Mouse (Mus musculus) heart, adult 2 months (tissue): ENCODE measurements around the gene Prrc2a. TPM values are rescaled to one million over a fixed set of nuclear protein-coding genes. Genes with fewer than 3 reads are reported as not detected.
A peak's percentile ranks its signal among the peaks of the same experiment; 100 is the strongest.

Experiments used
- DNase-seq, 2 experiments: peaks; one replicate each; pipeline ENCODE4 v3.0.0; 2021
- H3K27ac ChIP-seq: fragments of 200-600 bp; 2 replicates; pipeline ENCODE4 v1.8.1; 2022
- H3K27me3 ChIP-seq: fragments of 200-500 bp; 2 replicates; pipeline ENCODE4 v1.6.1; 2012; ENCODE audit warnings: mild to moderate bottlenecking, low read length, inconsistent platforms, mixed read lengths; ENCODE audit not compliant: control insufficient read depth, insufficient read depth
- H3K36me3 ChIP-seq: fragments of 200-500 bp; 2 replicates; pipeline ENCODE4 v1.6.1; 2012; ENCODE audit warnings: low read length, inconsistent platforms; ENCODE audit not compliant: control insufficient read depth, insufficient read depth
- H3K4me1 ChIP-seq: fragments of 200-500 bp; 2 replicates; pipeline ENCODE4 v1.6.1; 2011; ENCODE audit warnings: low read length; ENCODE audit not compliant: control insufficient read depth, insufficient read depth
- H3K4me3 ChIP-seq: fragments of 200-600 bp; 2 replicates; pipeline ENCODE4 v1.8.1; 2022
- H3K79me2 ChIP-seq: fragments of 200-500 bp; replicated peaks from 2 replicates; pipeline ENCODE4 v1.6.1; 2012; ENCODE audit warnings: mild to moderate bottlenecking, inconsistent platforms, low read length, moderate library complexity, mixed read lengths; ENCODE audit not compliant: control insufficient read depth, insufficient read depth
- H3K9ac ChIP-seq: fragments of 200-500 bp; 2 replicates; pipeline ENCODE4 v1.6.1; 2012; ENCODE audit warnings: low read depth, mild to moderate bottlenecking, control low read depth, inconsistent platforms, low read length, mixed read lengths
- CTCF ChIP-seq: fragments of 200-600 bp; IDR thresholded peaks from 2 replicates; pipeline ENCODE4 v1.8.1; 2022; ENCODE audit warnings: antibody characterized with exemption, mild to moderate bottlenecking, moderate library complexity
- EP300 ChIP-seq: fragments of 200-500 bp; IDR thresholded peaks from 2 replicates; pipeline ENCODE4 v1.6.1; 2011; ENCODE audit warnings: low read depth, low read length, control low read depth; ENCODE audit not compliant: insufficient read depth
- POLR2A ChIP-seq: fragments of 200-500 bp; IDR thresholded peaks from 2 replicates; pipeline ENCODE4 v1.6.1; 2011; ENCODE audit warnings: mild to moderate bottlenecking, low read depth, low read length, control low read depth; ENCODE audit not compliant: insufficient read depth
- WGBS: fragments of 180-500 bp; shearing (Covaris S2); methylation state at CpG from one replicate; pipeline ENCODE4 v1.1.7; 2018; 5-methylcytosine and 5-hydroxymethylcytosine counted together
- intact Hi-C: fragments of 180-260 bp; cut with DNase I; formaldehyde crosslinking; loops from one replicate; pipeline ENCODE4 v1.15.1; 2025
- polyA plus RNA-seq: library from polyadenylated mRNA; depleted of rRNA; stranded (reverse); fragments of >200 nt; gene quantifications from 2 replicates; pipeline ENCODE4 v1.2.3, GENCODE M21; 2012
- total RNA-seq, 2 experiments: library from RNA; stranded (reverse); gene quantifications; 2 replicates each; pipeline ENCODE4 v1.2.3; 2021

Prrc2a gene
- total and polyA plus RNA-seq, 3 experiments, result 132 to 197 (median 139) TPM

DNA sequence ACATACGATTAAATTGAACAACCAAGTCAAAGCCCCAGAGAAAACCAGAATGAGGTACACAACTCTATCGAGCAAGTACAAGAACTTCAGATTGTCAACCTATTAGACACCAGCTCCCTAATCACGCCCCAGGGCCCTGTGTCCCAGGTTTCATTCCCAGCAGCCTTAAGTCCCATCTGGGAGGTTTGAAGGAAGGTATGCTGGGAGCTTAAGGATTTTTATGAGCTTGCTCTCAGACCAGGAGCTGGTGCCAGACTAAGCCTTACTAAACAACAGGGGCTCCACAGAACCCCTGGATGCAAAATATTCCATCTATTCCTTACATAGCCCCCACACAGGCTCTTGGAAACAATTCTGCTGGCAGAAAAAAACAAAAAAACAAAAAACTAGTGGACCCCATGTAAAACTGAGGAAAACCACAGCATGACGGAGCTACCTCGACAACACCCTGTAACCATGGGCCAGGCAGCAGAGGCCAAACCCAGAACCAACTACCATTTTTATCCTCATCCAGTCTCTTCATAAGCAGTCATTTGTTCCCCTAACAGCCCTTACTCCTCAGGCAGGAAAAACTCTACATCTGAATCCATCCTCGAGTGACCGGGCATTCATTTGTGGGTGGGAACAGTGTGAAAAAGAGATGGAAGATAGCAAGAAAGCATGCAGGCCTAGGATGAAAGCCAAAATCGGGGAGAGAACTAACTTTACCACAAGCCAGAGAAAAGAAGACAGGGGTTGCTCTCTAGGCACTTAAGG is 1.2 kb downstream of the Prrc2a start:
- DNase-seq, result no peak
- WGBS, result 3% methylated on average over 8 of the region's 8 CpGs
- intact Hi-C loops, result loop anchor here (2.0 to 5.0 kb wide), 2 partner anchors 27 to 36 kb away; partner anchors contain the start of gene D17H6S53E

DNA sequence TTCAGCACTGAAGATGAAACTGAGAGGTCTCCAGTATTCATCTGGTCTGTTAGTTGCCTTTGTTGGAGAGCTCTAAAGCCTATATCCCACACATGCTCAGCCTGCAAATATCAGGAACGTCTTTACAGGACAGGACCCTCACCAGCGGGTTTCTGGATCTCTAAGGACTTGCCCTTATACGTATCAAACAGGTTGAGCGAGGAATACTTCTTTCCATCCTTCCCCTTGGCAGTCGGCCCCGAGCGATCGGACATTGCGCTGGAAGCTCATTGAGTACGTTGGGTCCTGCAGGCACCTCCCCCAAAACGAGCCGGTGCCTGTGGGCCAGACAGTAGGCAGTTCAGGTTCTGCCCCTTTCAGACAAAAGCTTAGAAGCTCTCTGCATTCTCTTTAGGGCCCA is 2.0 kb downstream of the Prrc2a start:
- Histone ChIP-seq H3K36me3 (peaks cover 18% of the 10 kb centered on the region), H3K4me1 (peaks cover 14% of the 10 kb centered on the region), H3K9ac (peak overlapping the region; percentile 51), H3K79me2 (peaks cover 9% of the 10 kb centered on the region; the same call in 1 of the 2 replicates), H3K4me3 (peak overlapping the region; percentile 91), H3K27ac (0 out of 2 replicates have a peak overlapping the region, but pooled peaks have one; percentile 0), H3K27me3 (no peaks in the 10 kb centered on the region)
- peak in 1 of 2 experiments; percentile 61 for DNase-seq
- 4% methylated on average over 12 of the region's 12 CpGs for WGBS
- no peak for TF ChIP-seq CTCF
- no peak for TF ChIP-seq EP300
- no peak for TF ChIP-seq POLR2A
- intact Hi-C loops, result loop anchor here (2.0 to 5.0 kb wide), 2 partner anchors 26 to 35 kb away; partner anchors contain the start of gene D17H6S53E

More for the DNA sequence above, 1.2 kb downstream of the Prrc2a start:
- Histone ChIP-seq H3K79me2 (peaks cover 9% of the 10 kb centered on the region; the same call in 1 of the 2 replicates), H3K27me3 (no peaks in the 10 kb centered on the region), H3K4me1 (peaks cover 14% of the 10 kb centered on the region), H3K36me3 (peaks cover 18% of the 10 kb centered on the region), H3K27ac (peak overlapping the region; percentile 96), H3K4me3 (peak overlapping the region; percentile 91), H3K9ac (peak overlapping the region; percentile 98)
- TF ChIP-seq EP300 (no peak), CTCF (no peak), POLR2A (no peak)

DNA sequence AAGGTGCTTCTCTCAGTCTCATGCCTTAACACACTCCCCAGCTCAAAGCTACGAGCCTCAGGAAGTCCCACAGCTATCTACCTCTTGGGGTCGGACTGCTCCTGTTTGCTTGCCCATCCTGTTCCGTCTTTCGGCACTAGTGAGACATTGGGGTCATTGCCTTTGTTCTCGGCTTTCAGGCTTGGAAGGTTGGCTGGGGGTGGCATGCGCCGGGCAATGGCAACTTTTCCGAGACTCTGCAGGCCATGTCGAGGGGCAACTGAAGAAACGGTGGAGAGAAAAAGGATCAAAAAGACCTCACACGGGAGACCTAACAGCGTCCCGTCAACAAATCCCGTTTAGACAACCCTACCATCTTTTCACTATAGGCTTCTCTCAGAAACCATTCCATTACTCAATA is 2.6 kb downstream of the Prrc2a start:
- intact Hi-C loops, result loop anchor here (2.0 to 5.0 kb wide), 2 partner anchors 25 to 35 kb away; partner anchors contain the start of gene D17H6S53E
- 39% methylated on average over 14 of the region's 14 CpGs for WGBS
- TF ChIP-seq CTCF (no peak), POLR2A (no peak), EP300 (no peak)
- H3K4me1 ChIP-seq, result peaks cover 14% of the 10 kb centered on the region
- no peak for DNase-seq
- peak overlapping the region; percentile 5; the same call in 1 of the 2 replicates for H3K9ac ChIP-seq
- 0 out of 2 replicates have a peak overlapping the region, but pooled peaks have one; percentile 7 for H3K27ac ChIP-seq
- peaks cover 18% of the 10 kb centered on the region for H3K36me3 ChIP-seq
- H3K4me3 ChIP-seq, result no peak overlapping the region; the same call in 1 of the 2 replicates
- H3K79me2 ChIP-seq, result peaks cover 9% of the 10 kb centered on the region; the same call in 1 of the 2 replicates
- no peaks in the 10 kb centered on the region for H3K27me3 ChIP-seq

DNA sequence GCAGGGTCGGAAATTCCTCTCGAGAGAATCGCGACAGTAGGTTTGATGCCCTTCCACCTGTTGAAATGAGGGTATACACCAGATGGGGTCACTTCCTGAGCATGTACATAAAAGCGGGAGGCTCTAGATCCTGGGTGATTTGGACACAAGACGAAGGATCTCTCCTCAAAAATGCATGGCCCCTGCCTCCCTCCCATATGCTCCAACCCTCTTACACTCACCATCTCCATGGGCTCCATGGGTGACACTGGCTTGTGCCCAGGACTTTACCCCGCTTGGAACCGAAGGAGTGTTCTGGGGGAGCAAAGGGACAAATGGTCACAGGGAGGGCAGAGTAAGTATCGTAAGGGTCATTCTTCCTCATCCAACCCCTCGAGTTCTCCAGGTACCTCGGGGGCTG is 3.3 kb downstream of the Prrc2a start:
- peaks cover 9% of the 10 kb centered on the region; the same call in 1 of the 2 replicates for H3K79me2 ChIP-seq
- no peak overlapping the region for H3K4me3 ChIP-seq
- peak overlapping the region; percentile 5; the same call in 1 of the 2 replicates for H3K9ac ChIP-seq
- no peak for TF ChIP-seq EP300
- no peak for TF ChIP-seq POLR2A
- TF ChIP-seq CTCF, result no peak
- H3K4me1 ChIP-seq, result peaks cover 14% of the 10 kb centered on the region
- intact Hi-C loops, result loop anchor here (5.0 kb wide), 1 partner anchor 34 kb away; the partner anchor contains the start of gene D17H6S53E
- no peak overlapping the region for H3K27ac ChIP-seq
- peaks cover 18% of the 10 kb centered on the region for H3K36me3 ChIP-seq
- 47% methylated on average over 11 of the region's 11 CpGs for WGBS
- no peaks in the 10 kb centered on the region for H3K27me3 ChIP-seq
- no peak for DNase-seq

DNA sequence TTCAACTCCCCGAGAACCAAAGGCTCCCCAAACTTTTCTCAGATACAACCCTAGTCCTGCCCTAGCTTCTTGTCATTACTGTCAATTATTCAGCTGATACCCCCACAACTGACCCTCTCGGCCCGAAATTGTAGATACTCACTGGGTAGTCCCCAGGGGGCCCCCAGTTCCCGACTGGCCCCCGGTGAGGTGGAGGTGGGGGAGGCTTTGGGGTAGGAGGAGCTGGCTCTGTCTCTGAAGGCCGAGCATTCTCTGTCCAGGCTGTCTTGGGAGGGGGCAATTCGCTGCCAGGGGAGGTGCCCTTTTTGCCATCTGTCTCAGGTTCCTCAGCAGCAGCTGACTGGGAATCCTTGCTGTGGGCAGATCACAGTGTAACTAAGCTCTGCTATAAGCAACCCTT is 5.1 kb downstream of the Prrc2a start:
- intact Hi-C loops, result loop anchor here (5.0 kb wide), 1 partner anchor 32 kb away; the partner anchor contains the start of gene D17H6S53E
- 71% methylated on average over 7 of the region's 7 CpGs for WGBS
- peaks cover 14% of the 10 kb centered on the region for H3K36me3 ChIP-seq
- TF ChIP-seq POLR2A (no peak), CTCF (no peak), EP300 (no peak)
- peaks cover 9% of the 10 kb centered on the region; the same call in 1 of the 2 replicates for H3K79me2 ChIP-seq
- H3K4me1 ChIP-seq, result peaks cover 12% of the 10 kb centered on the region
- H3K27ac ChIP-seq, result no peak overlapping the region
- DNase-seq, result no peak
- H3K9ac ChIP-seq, result no peak overlapping the region
- H3K27me3 ChIP-seq, result no peaks in the 10 kb centered on the region
- H3K4me3 ChIP-seq, result no peak overlapping the region
